17 mouse cellular contexts compared by ENCODE assay signal in genomic region chr17:49305116-49305515, GRCm38 (mm10).
DNase-seq lines count a peak whose midpoint lies in the region; ATAC-seq lines count a peak whose summit lies in the region.
"Had no signal": no experiment of that assay in that cellular context is flagged by ENCODE, and none has a peak within 500 bp of the region (broad histone marks: within the 10 kb centered on the region; RNA-seq: fewer than 3 reads in every experiment).

No protein-coding gene starts in this region.

- H3K4me3 ChIP-seq in kidney, embryonic 16.5 days (ENCODE audit: low read length), result no peak overlapping the region
- H3K4me3 ChIP-seq in liver, embryonic 16.5 days (ENCODE audit: low read depth, low read length), result no peak overlapping the region
- no peak overlapping the region for H3K4me3 ChIP-seq in hindbrain, embryonic 12.5 days
- H3K4me3 ChIP-seq in forebrain, embryonic 12.5 days (replicated peaks), result no peak overlapping the region
- H3K4me3 ChIP-seq: embryonic facial prominence, embryonic 12.5 days; erythroblast, embryonic 14.5 days; layer of hippocampus, adult 2 months; limb, embryonic 15.5 days had no signal

- no peaks in the 10 kb centered on the region for H3K27me3 ChIP-seq in kidney, embryonic 16.5 days (ENCODE audit: insufficient read depth, low read length)
- no peaks in the 10 kb centered on the region for H3K27me3 ChIP-seq in liver, embryonic 16.5 days (ENCODE audit: control insufficient read depth, insufficient read depth, low read depth, low read length)
- no peaks in the 10 kb centered on the region for H3K27me3 ChIP-seq in hindbrain, embryonic 12.5 days
- H3K27me3 ChIP-seq in forebrain, embryonic 12.5 days, result peaks cover 11% of the 10 kb centered on the region; the same call in 1 of the 2 replicates
- H3K27me3 ChIP-seq: embryonic facial prominence, embryonic 12.5 days; limb, embryonic 15.5 days had no signal

- peak; percentile 74 for ATAC-seq in kidney, embryonic 16.5 days (ENCODE audit: low FRiP score, low TSS enrichment)
- ATAC-seq in liver, embryonic 16.5 days (ENCODE audit: low read depth), result peak; percentile 95
- ATAC-seq in hindbrain, embryonic 12.5 days (ENCODE audit: low FRiP score), result no peak
- ATAC-seq in forebrain, embryonic 12.5 days (ENCODE audit: low FRiP score), result no peak
- ATAC-seq: forebrain, embryonic 14.5 days had no signal

- H3K4me1 ChIP-seq in kidney, embryonic 16.5 days (ENCODE audit: insufficient read depth, low read length), result peaks cover 7% of the 10 kb centered on the region; the same call in 1 of the 2 replicates
- H3K4me1 ChIP-seq in liver, embryonic 16.5 days (ENCODE audit: control insufficient read depth, low read depth, low read length), result no peaks in the 10 kb centered on the region; the same call in 1 of the 2 replicates
- H3K4me1 ChIP-seq in hindbrain, embryonic 12.5 days, result no peaks in the 10 kb centered on the region
- 0 out of 2 replicates have a peak, but pooled peaks cover 3% of the 10 kb centered on the region for H3K4me1 ChIP-seq in forebrain, embryonic 12.5 days
- H3K4me1 ChIP-seq: embryonic facial prominence, embryonic 12.5 days; limb, embryonic 15.5 days had no signal

- H3K9ac ChIP-seq in kidney, embryonic 16.5 days (replicated peaks; ENCODE audit: low read length), result no peak overlapping the region
- H3K9ac ChIP-seq in liver, embryonic 16.5 days (ENCODE audit: low read depth, low read length), result no peak overlapping the region
- H3K9ac ChIP-seq in hindbrain, embryonic 12.5 days, result no peak overlapping the region
- no peak overlapping the region for H3K9ac ChIP-seq in forebrain, embryonic 12.5 days
- H3K9ac ChIP-seq: embryonic facial prominence, embryonic 12.5 days; limb, embryonic 15.5 days had no signal

- 54% methylated on average over 6 of the region's 6 CpGs for WGBS in kidney, embryonic 16.5 days
- 56% methylated on average over 6 of the region's 6 CpGs for WGBS in liver, embryonic 16.5 days (ENCODE audit: insufficient replicate concordance)
- WGBS in hindbrain, embryonic 12.5 days, result 77% methylated on average over 6 of the region's 6 CpGs
- 88% methylated on average over 6 of the region's 6 CpGs for WGBS in forebrain, embryonic 12.5 days

- no peaks in the 10 kb centered on the region for H3K9me3 ChIP-seq in kidney, embryonic 16.5 days (ENCODE audit: low read length)
- no peaks in the 10 kb centered on the region for H3K9me3 ChIP-seq in liver, embryonic 16.5 days (replicated peaks; ENCODE audit: control insufficient read depth, low read length)
- H3K9me3 ChIP-seq in hindbrain, embryonic 12.5 days (replicated peaks), result no peaks in the 10 kb centered on the region
- no peaks in the 10 kb centered on the region for H3K9me3 ChIP-seq in forebrain, embryonic 12.5 days
- H3K9me3 ChIP-seq: embryonic facial prominence, embryonic 12.5 days; limb, embryonic 15.5 days had no signal

- no peak overlapping the region for H3K4me2 ChIP-seq in kidney, embryonic 16.5 days (replicated peaks; ENCODE audit: low read depth, low read length)
- no peak overlapping the region for H3K4me2 ChIP-seq in liver, embryonic 16.5 days (ENCODE audit: low read depth, low read length)
- H3K4me2 ChIP-seq in hindbrain, embryonic 12.5 days (replicated peaks), result no peak overlapping the region
- H3K4me2 ChIP-seq in forebrain, embryonic 12.5 days, result no peak overlapping the region
- H3K4me2 ChIP-seq: embryonic facial prominence, embryonic 12.5 days; limb, embryonic 15.5 days had no signal

- H3K36me3 ChIP-seq in kidney, embryonic 16.5 days (ENCODE audit: insufficient read depth, low read length), result no peaks in the 10 kb centered on the region
- H3K36me3 ChIP-seq in liver, embryonic 16.5 days (ENCODE audit: control insufficient read depth, insufficient read depth), result no peaks in the 10 kb centered on the region
- H3K36me3 ChIP-seq in hindbrain, embryonic 12.5 days, result no peaks in the 10 kb centered on the region
- no peaks in the 10 kb centered on the region for H3K36me3 ChIP-seq in forebrain, embryonic 12.5 days (replicated peaks)
- H3K36me3 ChIP-seq: embryonic facial prominence, embryonic 12.5 days; limb, embryonic 15.5 days had no signal

- H3K27ac ChIP-seq in kidney, embryonic 16.5 days (ENCODE audit: low read length), result peak overlapping the region; percentile 21; the same call in 1 of the 2 replicates
- peak overlapping the region; percentile 9; the same call in 1 of the 2 replicates for H3K27ac ChIP-seq in liver, embryonic 16.5 days (ENCODE audit: low read length)
- H3K27ac ChIP-seq in hindbrain, embryonic 12.5 days, result no peak overlapping the region
- H3K27ac ChIP-seq in forebrain, embryonic 12.5 days, result no peak overlapping the region
- H3K27ac ChIP-seq: embryonic facial prominence, embryonic 12.5 days; layer of hippocampus, adult 2 months; limb, embryonic 15.5 days had no signal

- DNase-seq in kidney, adult 18-20 months, result peak; percentile 47
- DNase-seq in liver, result peak; percentile 44
- DNase-seq in thymus, adult 18-20 months, result no peak
- DNase-seq in B cell, adult 2 months, result no peak
- DNase-seq: cerebellum, adult 9-11 months; gastrocnemius, postnatal 14 days; lung, postnatal 14 days; thymus, postnatal 36 days had no signal

Comparison
In these comparisons a context has a peak if more than half of its experiments do, and no peak if none do; other contexts are left out.
1. DNase-seq: peak in kidney, adult 18-20 months (single experiment) and liver (single experiment); none in thymus, adult 18-20 months (0 of 2) and B cell, adult 2 months (0 of 2).
2. ATAC-seq: peak in kidney, embryonic 16.5 days (single experiment) and liver, embryonic 16.5 days (single experiment); none in hindbrain, embryonic 12.5 days (single experiment) and forebrain, embryonic 12.5 days (single experiment).
3. H3K27ac ChIP-seq: peak in kidney, embryonic 16.5 days (single experiment) and liver, embryonic 16.5 days (single experiment); none in hindbrain, embryonic 12.5 days (single experiment) and forebrain, embryonic 12.5 days (single experiment).